Mouse (Mus musculus) adrenal gland, adult 10 weeks (tissue): ENCODE results near the gene Wdr38. TPM values are rescaled to one million over a fixed set of nuclear protein-coding genes. Genes with fewer than 3 reads are reported as not detected.

ENCODE experiments used
- polyA plus RNA-seq: library from polyadenylated mRNA; stranded (reverse); fragments of 350-450 nt; fragmentation: Illumina TruSeq; extraction: RNeasy Lipid Tissue Mini Kit (QIAGEN cat#74804); gene quantifications from one replicate; pipeline ENCODE4 v1.2.3, GENCODE M21; 2014; ENCODE audit warnings: low read depth, low replicate concordance

The Wdr38 gene
- polyA plus RNA-seq: not detected

GRCm38 (mm10) chr2:38997386-38998374, at the start of gene Wdr38:
Gene Wdr38, plus strand, starts transcription at chr2:38997476.

GRCm38 (mm10) chr2:39004880-39005435, 7.7 kb downstream of the Wdr38 start, which contains the start of gene Arpc5l:
Gene Arpc5l, plus strand, starts transcription at chr2:39005348.

DNA sequence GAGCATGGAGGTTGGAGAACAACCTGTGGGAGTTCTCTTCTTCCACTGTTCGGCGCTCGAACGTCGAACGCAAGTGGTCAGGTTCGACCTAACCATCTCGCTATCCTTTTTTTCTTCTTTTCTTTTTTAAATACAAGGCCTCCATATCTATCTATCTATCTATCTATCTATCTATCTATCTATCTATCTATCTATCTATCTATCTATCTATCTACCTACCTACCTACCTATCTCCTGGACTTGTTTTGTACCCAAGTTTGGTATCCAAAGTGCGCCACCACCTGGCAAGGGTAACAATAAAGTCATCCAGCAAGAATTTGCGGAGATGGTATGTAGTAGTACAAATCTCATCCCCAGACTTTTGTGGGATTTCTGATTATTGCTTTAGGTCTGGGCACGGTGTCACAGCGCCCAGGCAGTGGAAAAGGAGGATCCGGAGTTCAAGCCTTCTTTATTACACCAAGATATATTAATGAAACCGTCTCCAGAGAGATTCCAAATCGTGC, 8.4 kb downstream of the Wdr38 start, which contains the start of gene Rpl35:
Rpl35 (minus strand) TSS at position 51 of the 506 bp plus-strand sequence.

Other genes with a start within 250 kb of the Wdr38 start
- gene Nr6a1, start 69.8 kb upstream of the Wdr38 start, polyA plus RNA-seq: 5.0 TPM
- gene Olfml2a, start 65.5 kb upstream of the Wdr38 start, polyA plus RNA-seq: 11.7 TPM
- gene Arpc5l, start 7.9 kb downstream of the Wdr38 start, polyA plus RNA-seq: 225 TPM
- gene Rpl35, start 8.1 kb downstream of the Wdr38 start, polyA plus RNA-seq: 54.9 TPM
- 39.5 TPM for gene Golga1, start 68.1 kb downstream of the Wdr38 start, polyA plus RNA-seq
- gene Scai, start 193.3 kb downstream of the Wdr38 start, polyA plus RNA-seq: 15.7 TPM
- 193 TPM for gene Ppp6c, start 229.0 kb downstream of the Wdr38 start, polyA plus RNA-seq